Mouse (Mus musculus): ENCODE data around the gene Mblac1. TPM values are rescaled to one million over a fixed set of nuclear protein-coding genes. Genes with fewer than 3 reads are reported as not detected.
"Not testable (repeated sequence)": the region's sequence is repeated elsewhere in the genome, so short reads cannot be mapped to it uniquely, and the experiment has no call there.

The Mblac1 gene
- polyA plus RNA-seq, 1 experiment from 2014 or later, result 10.5 TPM

DNA sequence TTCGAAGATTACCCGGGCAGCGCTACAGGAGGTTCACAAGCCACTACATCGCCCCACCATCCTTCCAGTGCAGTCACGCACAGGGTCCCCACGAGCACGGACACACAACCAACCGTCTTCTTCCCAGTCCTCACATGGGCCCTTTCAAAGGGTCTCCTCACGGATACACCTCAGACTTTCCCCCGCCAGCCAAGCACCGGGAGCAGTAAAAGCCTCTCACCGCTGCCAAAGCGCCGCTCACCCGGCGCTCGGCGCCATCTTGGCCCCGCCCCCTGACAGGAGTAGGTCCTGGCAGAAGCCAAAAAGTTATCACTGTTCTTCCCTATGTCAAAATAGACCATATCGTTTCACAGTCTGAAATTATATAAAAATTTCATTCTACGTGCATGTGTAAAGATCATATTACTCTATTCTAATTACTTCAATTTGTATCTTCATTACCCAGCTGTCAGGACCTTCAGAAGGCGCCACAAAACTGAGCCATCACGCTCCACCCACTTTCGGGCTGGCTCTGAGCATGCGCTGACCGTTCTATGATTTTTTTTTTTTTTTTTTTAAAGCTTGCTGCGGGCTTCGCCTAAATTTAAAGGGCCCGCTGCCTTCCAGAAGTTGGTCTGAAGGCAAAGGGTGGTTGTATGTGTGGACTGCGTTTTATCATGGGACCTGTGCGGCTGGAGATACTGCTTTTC, 7.0 kb upstream of the Mblac1 start, which contains the start of the genes Taf6 and Cnpy4:
Gene Taf6 (minus strand): TSS at position 502 of the 689 bp plus-strand sequence.
Gene Cnpy4 (plus strand): TSS at position 536 of the 689 bp plus-strand sequence.
- H3K4me1 ChIP-seq, result peaks cover 22% of the 10 kb centered on the region
- peak within 1 kb of the TSS; percentile 93 for H3K27ac ChIP-seq (replicated peaks)
- peaks cover 58% of the 10 kb centered on the region for H3K36me3 ChIP-seq
- H3K27me3 ChIP-seq (ENCODE audit: low read depth, poor library complexity, severe bottlenecking), result no peaks in the 10 kb centered on the region
- H3K9me3 ChIP-seq (replicated peaks), result no peaks in the 10 kb centered on the region
- peak; percentile 83 for DNase-seq (ENCODE audit: low spot score)
- peak within 1 kb of the TSS; percentile 85 for H3K4me3 ChIP-seq
- WGBS, result under 1% methylated on average over 31 of the region's 31 CpGs

DNA sequence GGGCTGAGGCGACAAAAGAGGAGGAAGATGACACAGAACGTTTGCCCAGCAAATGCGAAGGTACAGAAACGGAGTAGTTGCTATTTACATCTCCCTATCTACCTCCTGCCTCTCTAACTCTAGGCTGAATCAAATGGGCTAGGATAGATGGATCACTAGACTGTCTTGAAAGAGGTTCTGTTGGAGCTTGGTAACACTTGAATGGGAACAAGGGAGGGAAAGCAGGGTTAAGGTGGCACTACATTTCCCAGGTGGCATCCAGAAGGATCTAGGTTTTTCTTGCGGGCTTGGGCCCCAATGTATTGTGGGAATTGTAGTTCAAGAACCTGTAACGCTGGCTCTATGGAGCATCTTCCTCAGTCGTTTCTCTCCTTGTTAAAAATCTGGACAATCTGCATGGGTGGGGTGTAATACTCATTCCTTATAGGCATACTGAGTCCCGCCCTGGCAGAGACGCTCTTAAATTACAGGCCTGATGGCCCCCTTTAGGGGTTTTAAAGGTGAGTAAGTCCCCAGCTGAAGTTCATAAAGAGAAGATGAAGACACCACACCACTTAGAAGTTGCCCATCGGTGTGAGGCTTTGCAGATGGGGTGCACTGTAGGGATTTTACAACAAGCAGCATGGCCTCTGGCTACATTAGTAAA, 6.3 kb upstream of the Mblac1 start:
- peaks cover 22% of the 10 kb centered on the region for H3K4me1 ChIP-seq
- peak; percentile 66 for DNase-seq (ENCODE audit: low spot score)
- WGBS, result 2% methylated on average over 10 of the region's 10 CpGs
- peaks cover 58% of the 10 kb centered on the region for H3K36me3 ChIP-seq
- H3K4me3 ChIP-seq, result peak overlapping the region; percentile 85
- no peaks in the 10 kb centered on the region for H3K9me3 ChIP-seq (replicated peaks)
- H3K27me3 ChIP-seq (ENCODE audit: low read depth, poor library complexity, severe bottlenecking), result no peaks in the 10 kb centered on the region
- H3K27ac ChIP-seq (replicated peaks), result peak overlapping the region; percentile 93

DNA sequence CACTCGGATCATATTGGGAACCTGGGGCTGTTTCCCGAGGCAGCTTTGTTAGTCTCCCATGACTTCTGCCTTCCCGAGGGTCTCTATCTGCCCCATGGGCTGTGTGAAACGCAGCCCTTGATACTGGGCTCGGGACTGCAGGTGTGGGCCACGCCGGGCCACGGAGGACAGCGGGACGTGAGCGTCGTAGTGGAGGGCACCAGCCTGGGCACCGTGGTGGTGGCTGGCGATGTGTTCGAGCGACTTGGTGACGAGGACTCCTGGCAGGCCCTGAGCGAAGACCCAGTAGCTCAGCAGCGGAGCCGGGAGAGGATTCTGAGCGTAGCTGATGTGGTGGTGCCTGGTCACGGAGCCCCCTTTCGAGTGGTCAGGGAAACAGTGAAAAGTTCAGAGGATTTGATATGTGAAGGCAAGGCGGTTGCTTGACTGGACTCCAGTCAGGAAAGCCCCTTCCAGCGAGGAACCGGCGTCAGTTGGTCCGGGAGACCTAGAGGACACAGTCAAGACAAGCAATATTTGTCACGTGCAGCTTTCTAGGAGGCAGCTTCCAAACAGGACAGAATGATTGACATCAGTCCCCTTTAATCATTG, 736 bp downstream of the Mblac1 start:
- Histone ChIP-seq H3K9me3 (replicated peaks) (no peaks in the 10 kb centered on the region), H3K36me3 (peaks cover 37% of the 10 kb centered on the region), H3K4me1 (peaks cover 18% of the 10 kb centered on the region), H3K27me3 (ENCODE audit: low read depth, poor library complexity, severe bottlenecking) (no peaks in the 10 kb centered on the region), H3K27ac (replicated peaks) (peak overlapping the region; percentile 93), H3K4me3 (peak overlapping the region; percentile 70)
- WGBS, result 5% methylated on average over 29 of the region's 29 CpGs
- DNase-seq (ENCODE audit: low spot score), result peak; percentile 56

DNA sequence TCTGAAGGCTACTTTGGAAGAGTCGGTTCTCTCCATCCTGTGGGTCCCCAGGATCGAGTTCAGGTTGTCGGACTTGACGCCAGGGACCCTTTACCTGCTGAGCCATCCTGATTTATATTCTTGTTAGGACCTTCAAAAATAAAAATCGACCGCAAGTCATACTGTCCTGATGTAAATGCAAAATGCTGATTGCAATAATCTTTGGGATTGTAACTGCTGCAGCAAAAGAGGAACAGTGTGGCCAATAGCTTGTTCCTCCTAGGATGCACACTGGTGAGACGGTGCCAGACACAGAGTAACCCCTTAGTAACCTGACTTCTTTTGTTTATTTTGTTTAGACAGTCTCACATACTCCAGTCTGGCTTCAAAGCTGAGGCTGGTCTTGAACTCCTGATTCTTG, 1.3 kb downstream of the Mblac1 start:
- no peak for DNase-seq (ENCODE audit: low spot score)
- Histone ChIP-seq H3K4me3 (peak overlapping the region; percentile 70), H3K27me3 (ENCODE audit: low read depth, poor library complexity, severe bottlenecking) (no peaks in the 10 kb centered on the region), H3K9me3 (replicated peaks) (no peaks in the 10 kb centered on the region), H3K27ac (replicated peaks) (peak overlapping the region; percentile 93), H3K36me3 (peaks cover 31% of the 10 kb centered on the region), H3K4me1 (peaks cover 18% of the 10 kb centered on the region)
- 89% methylated on average over 7 of the region's 7 CpGs for WGBS

DNA sequence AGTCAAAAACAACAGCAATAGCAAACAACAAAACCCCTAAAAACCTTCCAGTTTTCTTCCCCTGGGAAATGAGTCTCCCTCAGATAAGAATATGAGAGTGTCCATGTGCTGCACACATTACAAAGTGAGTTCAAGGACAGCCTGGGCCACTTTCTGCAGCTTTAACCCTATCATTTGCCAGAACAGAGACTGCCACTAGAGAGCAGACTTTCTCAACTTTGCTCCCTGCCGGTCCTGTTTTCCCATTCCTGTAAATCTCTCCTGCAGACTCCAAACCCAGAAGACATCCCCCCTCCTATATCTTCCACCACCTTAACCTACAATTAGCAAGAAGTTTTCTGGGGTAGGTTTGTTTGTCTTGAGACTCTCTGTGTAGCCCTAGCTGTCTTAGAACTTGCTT, 5.5 kb downstream of the Mblac1 start:
- Histone ChIP-seq H3K4me1 (peaks cover 11% of the 10 kb centered on the region), H3K36me3 (no peaks in the 10 kb centered on the region), H3K27me3 (ENCODE audit: low read depth, poor library complexity, severe bottlenecking) (no peaks in the 10 kb centered on the region), H3K4me3 (no peak overlapping the region), H3K9me3 (replicated peaks) (peaks cover 10% of the 10 kb centered on the region), H3K27ac (replicated peaks) (no peak overlapping the region)
- 28% methylated on average over 1 of the region's 1 CpGs for WGBS
- DNase-seq (ENCODE audit: low spot score), result peak; percentile 21

DNA sequence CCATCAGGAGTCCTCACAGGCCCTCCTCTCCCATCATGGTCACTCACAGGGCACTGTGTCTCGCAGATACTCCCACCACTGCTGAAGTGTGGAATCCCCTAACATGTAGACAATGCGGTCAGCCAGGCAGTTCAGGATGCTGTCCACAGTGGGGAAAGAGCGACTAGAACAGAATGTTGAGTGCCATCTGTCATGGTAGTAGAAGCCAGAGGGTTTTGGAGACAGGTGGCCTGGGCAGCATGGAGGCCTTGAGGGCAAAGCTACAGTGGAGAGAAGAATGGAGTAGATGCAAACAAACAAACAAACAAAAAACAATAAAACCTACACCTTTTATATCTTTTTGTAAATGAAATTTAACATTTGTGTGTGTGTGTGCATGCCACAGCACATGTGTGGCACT, 8.0 kb downstream of the Mblac1 start:
- Histone ChIP-seq H3K27ac (replicated peaks) (no peak overlapping the region), H3K4me1 (no peaks in the 10 kb centered on the region), H3K27me3 (ENCODE audit: low read depth, poor library complexity, severe bottlenecking) (no peaks in the 10 kb centered on the region), H3K36me3 (no peaks in the 10 kb centered on the region), H3K9me3 (replicated peaks) (peaks cover 19% of the 10 kb centered on the region), H3K4me3 (no peak overlapping the region)
- WGBS, result 83% methylated on average over 3 of the region's 3 CpGs
- DNase-seq (ENCODE audit: low spot score), result no peak

DNA sequence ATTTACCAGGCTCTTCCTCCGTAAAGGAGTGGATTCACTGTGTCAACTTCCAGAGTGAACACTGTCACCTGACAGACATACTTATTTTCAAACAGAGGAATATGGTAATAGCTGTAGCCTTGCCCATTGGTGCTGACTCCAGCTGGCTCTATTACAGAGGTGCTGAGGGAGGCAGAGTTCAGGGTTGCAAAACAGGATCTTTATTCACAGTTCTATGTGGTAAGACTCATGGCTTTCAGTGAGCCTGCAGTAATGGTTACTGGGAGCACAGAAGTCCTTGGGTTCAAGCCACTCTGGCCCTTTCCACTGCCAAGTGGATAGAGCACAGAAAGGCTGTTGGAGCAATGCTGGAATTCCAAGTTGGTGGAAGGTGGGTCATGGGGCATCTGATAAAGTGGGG, 13.1 kb downstream of the Mblac1 start:
- no peak overlapping the region for H3K27ac ChIP-seq (replicated peaks)
- H3K9me3 ChIP-seq (replicated peaks), result peaks cover 28% of the 10 kb centered on the region
- 83% methylated on average over 1 of the region's 1 CpGs for WGBS
- no peaks in the 10 kb centered on the region for H3K36me3 ChIP-seq
- H3K4me1 ChIP-seq, result no peaks in the 10 kb centered on the region
- no peak overlapping the region for H3K4me3 ChIP-seq
- no peak for DNase-seq (ENCODE audit: low spot score)
- H3K27me3 ChIP-seq (ENCODE audit: low read depth, poor library complexity, severe bottlenecking), result no peaks in the 10 kb centered on the region

DNA sequence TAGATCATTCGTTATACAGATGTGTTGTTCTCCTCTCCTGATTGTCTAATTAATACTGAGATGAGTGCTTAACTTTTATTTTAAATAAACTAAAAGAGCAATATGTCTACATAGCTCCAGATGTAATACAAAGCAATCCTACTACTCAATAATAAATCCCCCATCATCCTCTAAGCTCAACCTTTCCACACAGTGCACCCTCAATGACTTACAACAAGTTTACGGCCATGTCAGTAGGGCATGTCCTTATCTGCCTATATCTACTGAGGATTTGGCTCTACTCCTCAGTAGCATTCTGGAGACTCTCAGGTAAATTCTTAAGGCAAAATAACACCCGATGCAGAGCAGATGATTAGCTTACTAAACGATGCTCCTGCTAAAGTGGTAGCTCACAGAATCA, 13.8 kb downstream of the Mblac1 start:
- Histone ChIP-seq H3K27ac (replicated peaks) (no peak overlapping the region), H3K4me1 (no peaks in the 10 kb centered on the region), H3K4me3 (no peak overlapping the region), H3K9me3 (replicated peaks) (peaks cover 29% of the 10 kb centered on the region), H3K36me3 (no peaks in the 10 kb centered on the region), H3K27me3 (ENCODE audit: low read depth, poor library complexity, severe bottlenecking) (no peaks in the 10 kb centered on the region)
- 87% methylated on average over 4 of the region's 4 CpGs for WGBS
- DNase-seq (ENCODE audit: low spot score), result no peak

DNA sequence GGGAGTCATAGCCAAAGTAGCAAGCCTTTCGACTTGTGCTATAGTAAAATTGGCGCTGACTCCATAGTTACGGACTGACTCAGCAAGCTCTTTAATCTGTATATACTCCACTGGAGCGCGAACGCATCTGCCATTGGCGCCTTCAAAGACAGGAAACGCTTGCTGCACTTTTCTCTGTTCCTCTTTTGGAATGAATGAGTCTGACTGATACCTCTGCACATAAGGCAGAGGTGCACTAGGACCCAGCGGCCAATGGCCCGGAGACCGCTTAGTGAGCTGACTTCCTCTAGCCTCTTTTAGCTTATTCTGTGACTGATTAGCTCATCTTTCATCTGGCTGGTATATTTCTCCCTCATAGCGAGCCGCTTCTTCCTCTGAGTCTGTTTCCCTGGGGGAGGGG, 22.5 kb downstream of the Mblac1 start:
- H3K4me3 ChIP-seq; H3K27ac ChIP-seq (replicated peaks); H3K4me1 ChIP-seq; H3K36me3 ChIP-seq; H3K27me3 ChIP-seq (ENCODE audit: low read depth, poor library complexity, severe bottlenecking); DNase-seq (ENCODE audit: low spot score): not testable (repeated sequence)
- H3K9me3 ChIP-seq (replicated peaks), result peaks cover 48% of the 10 kb centered on the region
- 97% methylated on average over 13 of the region's 13 CpGs for WGBS

DNA sequence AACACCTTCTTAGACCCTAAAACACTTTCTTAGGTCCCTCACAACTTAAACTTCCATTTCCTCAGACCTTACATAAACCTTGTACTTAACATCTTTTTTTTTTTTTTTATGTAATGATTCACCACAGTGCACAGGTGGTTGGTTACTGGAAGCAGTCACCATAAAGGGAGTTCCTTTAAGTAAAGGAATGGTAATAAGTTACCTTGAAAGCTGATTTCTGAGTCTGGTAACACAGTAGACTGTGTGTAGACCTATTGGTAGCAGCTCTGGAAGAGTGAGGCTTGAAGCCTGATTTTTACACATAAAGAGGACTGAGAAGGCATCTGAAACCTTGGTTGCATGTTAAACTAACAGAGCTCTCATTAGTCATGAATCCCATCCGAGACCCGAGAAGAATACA, 25.8 kb downstream of the Mblac1 start:
- H3K27ac ChIP-seq (replicated peaks), result no peak overlapping the region
- WGBS, result 73% methylated on average over 2 of the region's 2 CpGs
- H3K9me3 ChIP-seq (replicated peaks), result peaks cover 30% of the 10 kb centered on the region
- H3K27me3 ChIP-seq (ENCODE audit: low read depth, poor library complexity, severe bottlenecking), result no peaks in the 10 kb centered on the region
- H3K4me1 ChIP-seq, result no peaks in the 10 kb centered on the region
- no peak overlapping the region for H3K4me3 ChIP-seq
- no peak for DNase-seq (ENCODE audit: low spot score)
- no peaks in the 10 kb centered on the region for H3K36me3 ChIP-seq

DNA sequence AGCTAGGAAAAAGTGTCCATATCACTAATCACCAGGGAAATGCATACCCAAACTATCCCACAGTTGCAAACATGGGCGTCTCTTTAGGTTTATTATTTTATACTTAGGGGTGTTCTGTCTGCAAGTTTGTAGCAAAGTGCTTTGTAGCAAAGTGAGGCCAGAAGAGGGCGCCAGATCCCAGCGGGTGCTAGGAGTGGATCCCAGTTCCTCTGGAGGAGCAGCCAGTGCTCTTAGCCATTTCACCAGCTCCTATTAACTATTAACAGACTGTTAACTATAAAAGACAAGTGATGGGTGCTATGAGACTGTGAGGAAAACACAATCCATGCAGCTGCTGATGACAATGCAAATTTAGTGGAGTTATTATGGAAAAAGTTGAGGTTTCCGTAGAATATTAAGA, 28.0 kb downstream of the Mblac1 start:
- Histone ChIP-seq H3K27ac (replicated peaks) (no peak overlapping the region), H3K4me1 (no peaks in the 10 kb centered on the region), H3K4me3 (no peak overlapping the region), H3K9me3 (replicated peaks) (peaks cover 8% of the 10 kb centered on the region; the same call in 1 of the 2 replicates), H3K36me3 (no peaks in the 10 kb centered on the region), H3K27me3 (ENCODE audit: low read depth, poor library complexity, severe bottlenecking) (no peaks in the 10 kb centered on the region)
- WGBS, result 24% methylated on average over 4 of the region's 4 CpGs
- DNase-seq (ENCODE audit: low spot score), result peak; percentile 71

DNA sequence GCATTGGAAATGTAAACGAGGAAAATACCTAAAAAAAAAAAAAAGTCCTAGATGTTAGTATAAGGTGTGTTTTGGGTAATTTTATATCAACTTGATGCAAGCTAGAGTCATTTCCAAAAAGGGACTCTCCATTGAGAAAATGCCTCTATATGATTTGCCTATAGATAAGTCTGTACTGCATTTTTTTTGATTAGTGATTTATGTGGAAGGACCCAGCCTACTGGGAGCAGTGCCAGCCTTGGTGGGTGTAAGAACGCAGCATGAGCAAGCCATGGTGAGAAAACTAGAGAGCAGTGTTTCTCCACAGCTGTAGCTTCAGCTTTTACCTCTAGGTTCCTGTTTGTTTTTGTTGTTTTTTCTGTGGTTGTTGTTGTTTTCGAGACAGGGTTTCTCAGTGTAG, 29.2 kb downstream of the Mblac1 start:
- Histone ChIP-seq H3K9me3 (replicated peaks) (no peaks in the 10 kb centered on the region), H3K36me3 (no peaks in the 10 kb centered on the region), H3K4me1 (no peaks in the 10 kb centered on the region), H3K27me3 (ENCODE audit: low read depth, poor library complexity, severe bottlenecking) (no peaks in the 10 kb centered on the region), H3K4me3 (no peak overlapping the region), H3K27ac (replicated peaks) (no peak overlapping the region)
- WGBS, result 67% methylated on average over 3 of the region's 3 CpGs
- DNase-seq (ENCODE audit: low spot score), result no peak

DNA sequence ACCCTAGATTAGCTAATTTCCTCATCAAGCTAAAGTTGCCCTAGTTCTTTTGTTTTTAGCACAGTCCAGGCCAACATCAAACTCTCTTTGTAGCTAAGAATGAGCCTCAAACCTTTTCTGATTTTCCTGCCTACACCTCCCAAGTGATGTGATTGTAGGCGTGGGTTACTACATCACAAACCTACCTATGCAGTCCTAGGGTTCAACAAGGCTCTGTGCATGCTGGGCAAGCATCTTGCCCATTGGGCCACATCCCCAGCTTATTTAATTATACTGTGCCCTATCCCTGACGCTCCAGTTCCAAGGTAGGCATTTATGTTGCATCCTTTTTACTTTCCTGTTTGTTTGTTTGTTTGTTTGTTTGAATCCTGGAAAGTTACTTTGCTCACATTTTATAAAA, 31.6 kb downstream of the Mblac1 start, which contains the start of gene Nxpe5:
Gene Nxpe5 (plus strand): TSS at position 199 of the 400 bp plus-strand sequence.
- Histone ChIP-seq H3K4me1 (no peaks in the 10 kb centered on the region), H3K4me3 (no peak within 1 kb of the TSS), H3K27me3 (ENCODE audit: low read depth, poor library complexity, severe bottlenecking) (no peaks in the 10 kb centered on the region), H3K9me3 (replicated peaks) (no peaks in the 10 kb centered on the region), H3K27ac (replicated peaks) (no peak within 1 kb of the TSS), H3K36me3 (no peaks in the 10 kb centered on the region)
- WGBS, result 56% methylated on average over 2 of the region's 2 CpGs
- DNase-seq (ENCODE audit: low spot score), result no peak
